Mouse (Mus musculus) Patski (cell line): ENCODE data around the gene Exoc8. TPM values are rescaled to one million over a fixed set of nuclear protein-coding genes. Genes with fewer than 3 reads are reported as not detected.

Source experiments
- ATAC-seq: fragments of 100-300 bp; one replicate; pipeline ENCODE4 v1.8.0; 2021
- CTCF ChIA-PET: fragments of 350-600 bp; sonication (Branson Sonifier 250); formaldehyde crosslinking; loops from one replicate; lab custom pipeline; 2022; ENCODE audit warnings: inconsistent platforms; lab: Charles Lee
- POLR2A ChIA-PET: fragments of 350-600 bp; sonication (Branson Sonifier 250); formaldehyde crosslinking; loops from one replicate; lab custom pipeline; 2022; ENCODE audit warnings: antibody characterized with exemption, inconsistent platforms; lab: Charles Lee
- DNase-seq: peaks from one replicate; pipeline ENCODE4 v3.0.0-alpha.2; 2011; ENCODE audit warnings: low read depth, low spot score
- H3K27me3 ChIP-seq: fragments of 371-371 bp; one replicate; pipeline ENCODE4 v1.5.1; 2021
- CTCF ChIP-seq: fragments of 100-300 bp; IDR thresholded peaks from one replicate; pipeline ENCODE4 v1.5.1; 2021
- in situ Hi-C: fragments of 300-500 bp; cut with MboI; formaldehyde crosslinking; loops from 3 replicates; pipeline ENCODE4 v1.11.1; 2018; ENCODE audit warnings: low pct_unique_long_range_greater_than_20kb, mixed read lengths
- polyA plus RNA-seq: library from polyadenylated mRNA; unstranded; gene quantifications from one replicate; pipeline ENCODE4 v1.2.3, GENCODE M21; 2021

Gene Exoc8
- polyA plus RNA-seq, 1 experiment from 2014 or later: 12.2 TPM

DNA sequence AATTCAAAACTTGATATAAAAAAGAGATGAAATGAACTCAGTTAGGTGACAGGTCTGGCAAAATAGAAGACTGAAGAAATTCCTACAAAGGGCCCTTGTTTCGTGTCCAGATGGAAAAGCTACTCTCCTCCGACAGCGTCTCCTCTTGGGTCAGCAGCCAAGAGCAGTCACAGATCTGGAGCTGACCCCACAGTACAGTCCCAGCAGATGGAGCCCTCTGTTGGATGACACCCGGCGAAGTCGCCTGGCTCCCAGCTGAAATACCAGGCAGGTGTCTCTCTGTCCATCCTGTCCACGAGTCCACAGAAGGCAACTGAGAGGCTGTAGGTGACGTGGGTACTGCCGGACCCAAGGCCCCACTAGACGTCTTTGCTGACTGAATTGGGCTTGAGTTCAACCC is 12.8 kb upstream of the Exoc8 start:
- CTCF ChIA-PET: no interaction called here

DNA sequence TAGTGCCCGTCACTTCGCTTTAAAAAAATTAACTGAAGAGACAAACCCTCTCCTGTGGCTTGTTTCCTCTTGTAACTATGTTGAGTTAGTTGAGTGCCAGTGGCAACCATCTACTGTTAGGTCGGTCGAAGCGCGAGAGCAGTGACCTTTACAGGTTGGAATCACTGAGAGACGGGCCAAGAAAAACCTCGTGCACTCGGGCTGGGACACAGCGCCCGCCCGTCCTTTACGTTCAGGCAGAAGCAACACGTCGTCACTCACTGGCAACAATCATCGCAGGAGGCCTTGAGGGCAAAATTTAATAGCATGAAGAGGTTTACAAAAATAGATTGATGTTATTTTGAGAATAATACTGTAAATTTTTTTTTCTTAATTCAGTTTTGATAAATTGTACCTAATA is 12.4 kb upstream of the Exoc8 start:
- in situ Hi-C loops: no loop called here
- ChIA-PET CTCF (no interaction called here), POLR2A (no interaction called here)
- ATAC-seq (no peak), DNase-seq (no peak)
- no peaks in the 10 kb centered on the region for H3K27me3 ChIP-seq
- TF ChIP-seq CTCF: no peak

More for the DNA sequence above, 12.8 kb upstream of the Exoc8 start:
- POLR2A ChIA-PET: no interaction called here
- DNase-seq: no peak
- ATAC-seq: no peak
- no peaks in the 10 kb centered on the region for H3K27me3 ChIP-seq
- in situ Hi-C loops: no loop called here
- no peak for TF ChIP-seq CTCF

DNA sequence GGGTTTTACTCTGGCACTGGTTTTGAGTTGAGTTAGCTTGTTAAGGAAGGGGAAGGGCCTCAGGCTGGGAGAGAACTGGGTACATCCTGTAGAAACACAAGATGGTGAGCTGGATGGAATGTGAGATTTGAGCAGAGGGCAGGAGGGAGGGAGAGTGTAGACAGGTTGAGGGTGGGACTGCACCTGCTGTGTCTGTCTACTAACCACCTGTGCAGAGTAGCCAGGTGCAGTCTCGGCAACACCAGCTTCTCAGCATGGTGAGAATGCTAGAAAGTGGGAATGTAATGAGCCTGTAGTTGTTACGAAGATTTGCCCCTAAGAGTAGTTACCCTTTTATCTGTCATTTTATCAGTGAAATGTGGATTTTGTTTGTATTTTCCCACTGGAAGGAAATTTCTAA is 8.0 kb upstream of the Exoc8 start:
- in situ Hi-C loops: no loop called here
- DNase-seq (no peak), ATAC-seq (no peak)
- TF ChIP-seq CTCF: no peak
- ChIA-PET POLR2A (interaction anchor here (1.0 kb wide), 1 partner anchor 22 kb away, joined by 3 read pairs; no protein-coding TSS in a partner anchor), CTCF (interaction anchor here (1.1 kb wide), 1 partner anchor 53 kb away, joined by 3 read pairs; no protein-coding TSS in a partner anchor)
- H3K27me3 ChIP-seq: no peaks in the 10 kb centered on the region

- no peaks in the 10 kb centered on the region for H3K27me3 ChIP-seq
Observed at GRCm38 (mm10) chr8:124903198-124903597, 5.7 kb upstream of the Exoc8 start.

GRCm38 (mm10) chr8:124898251-124898905 is 873 bp upstream of the Exoc8 start:
- DNase-seq (no peak), ATAC-seq (no peak)
- in situ Hi-C loops: loop anchor here (5.0 kb wide), 2 partner anchors 54 to 139 kb away; no protein-coding TSS in a partner anchor
- TF ChIP-seq CTCF: no peak
- POLR2A ChIA-PET: interaction anchor here (0.9 to 1.2 kb wide), 2 partner anchors 28 to 50 kb away, joined by 3 to 4 read pairs; no protein-coding TSS in a partner anchor
- CTCF ChIA-PET: no interaction called here
- H3K27me3 ChIP-seq: peaks cover 8% of the 10 kb centered on the region

More at GRCm38 (mm10) chr8:124903198-124903597, 5.7 kb upstream of the Exoc8 start:
- POLR2A ChIA-PET: interaction anchor here (1.1 kb wide), 1 partner anchor 15 kb away, joined by 3 read pairs; no protein-coding TSS in a partner anchor
- ATAC-seq (no peak), DNase-seq (no peak)
- in situ Hi-C loops: no loop called here
- no peak for TF ChIP-seq CTCF
- CTCF ChIA-PET: interaction anchor here (1.2 kb wide), 1 partner anchor 14 kb away, joined by 3 read pairs; no protein-coding TSS in a partner anchor

DNA sequence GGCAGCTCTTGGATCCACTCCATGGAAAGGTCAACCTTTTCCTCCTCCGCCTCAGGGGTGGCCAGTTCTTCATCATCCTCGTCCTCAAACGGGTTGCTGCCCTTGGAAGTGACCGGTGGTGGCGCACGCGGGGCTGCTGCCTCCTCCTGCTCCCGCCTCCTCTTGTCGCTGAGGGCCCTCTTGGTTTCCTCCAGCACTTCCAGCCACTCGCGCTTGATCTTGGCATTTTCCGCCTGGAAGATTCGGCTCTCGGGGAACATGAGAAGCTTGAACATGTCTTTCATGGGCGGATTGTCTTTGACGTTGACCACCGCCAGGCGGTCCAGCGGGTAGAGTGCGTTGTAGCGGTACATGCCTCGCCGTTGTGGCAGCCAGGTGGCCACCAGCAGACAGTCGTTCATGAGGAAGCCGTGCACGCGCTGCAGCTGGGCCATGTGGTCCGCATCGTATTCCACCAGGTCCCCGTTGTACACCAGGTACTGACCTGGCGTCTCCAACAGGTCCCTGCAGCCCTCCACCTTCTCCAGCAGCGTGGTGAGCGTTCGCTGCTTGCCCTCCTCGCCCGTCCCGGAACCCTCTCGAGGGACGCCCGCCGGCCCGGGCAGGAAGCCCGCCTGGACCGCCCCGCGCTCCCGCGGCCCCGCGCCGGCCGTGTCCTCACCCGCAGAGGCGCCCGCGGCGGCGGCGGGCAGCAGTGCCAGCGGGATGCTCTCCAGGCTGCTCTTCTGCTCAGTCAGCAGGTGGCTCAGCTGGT is 696 bp downstream of the Exoc8 start:
- ChIA-PET POLR2A (interaction anchor here (0.8 to 1.5 kb wide), 5 partner anchors 13 to 116 kb away, joined by 3 to 6 read pairs (median 3); partner anchors contain the start of gene Tsnax), CTCF (interaction anchor here (0.8 to 1.3 kb wide), 4 partner anchors 14 to 137 kb away, joined by 3 to 4 read pairs (median 3); no protein-coding TSS in a partner anchor)
- in situ Hi-C loops: loop anchor here (5.0 kb wide), 2 partner anchors 55 to 140 kb away; no protein-coding TSS in a partner anchor
- H3K27me3 ChIP-seq: peaks cover 8% of the 10 kb centered on the region
- TF ChIP-seq CTCF: no peak
- peak; percentile 76 for ATAC-seq
- DNase-seq: peak; percentile 19

GRCm38 (mm10) chr8:124896010-124896631 is 1.4 kb downstream of the Exoc8 start:
- in situ Hi-C loops: loop anchor here (5.0 kb wide), 2 partner anchors 56 to 141 kb away; no protein-coding TSS in a partner anchor

GRCm38 (mm10) chr8:124892596-124892995 is 4.9 kb downstream of the Exoc8 start:
- DNase-seq (no peak), ATAC-seq (no peak)
- in situ Hi-C loops: no loop called here
- POLR2A ChIA-PET: no interaction called here
- CTCF ChIA-PET: no interaction called here
- peaks cover 8% of the 10 kb centered on the region for H3K27me3 ChIP-seq
- TF ChIP-seq CTCF: no peak

More at GRCm38 (mm10) chr8:124896010-124896631, 1.4 kb downstream of the Exoc8 start:
- TF ChIP-seq CTCF: no peak
- POLR2A ChIA-PET: interaction anchor here (0.8 to 1.5 kb wide), 5 partner anchors 13 to 116 kb away, joined by 3 to 6 read pairs (median 3); partner anchors contain the start of gene Tsnax
- CTCF ChIA-PET: interaction anchor here (0.8 to 1.3 kb wide), 5 partner anchors 14 to 138 kb away, joined by 3 to 4 read pairs (median 3); no protein-coding TSS in a partner anchor
- ATAC-seq (no peak), DNase-seq (no peak)
- peaks cover 8% of the 10 kb centered on the region for H3K27me3 ChIP-seq

DNA sequence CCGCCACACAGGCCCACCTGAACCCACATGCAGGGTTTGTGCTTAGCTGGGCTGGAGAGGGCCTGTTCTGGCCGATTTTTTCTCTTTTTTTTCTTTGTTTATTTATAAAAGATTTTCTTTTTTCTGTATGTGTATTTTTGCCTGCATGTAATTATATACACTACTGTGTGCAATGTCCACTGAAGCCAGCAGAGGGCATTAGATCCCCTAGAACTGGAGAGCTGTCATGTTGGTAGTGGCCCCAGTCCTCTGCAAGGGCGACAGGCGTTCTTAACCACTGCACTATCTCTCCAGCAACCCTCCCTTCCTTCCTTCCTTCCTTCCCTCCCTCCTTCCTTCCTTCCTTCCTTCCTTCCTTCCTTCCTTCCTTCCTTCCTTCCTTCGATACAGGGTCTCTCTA is 9.1 kb downstream of the Exoc8 start:
- ChIA-PET CTCF (interaction anchor here (1.3 kb wide), 1 partner anchor 153 kb away, joined by 3 read pairs; no protein-coding TSS in a partner anchor), POLR2A (no interaction called here)

More for the DNA sequence above, 9.1 kb downstream of the Exoc8 start:
- no peak for DNase-seq
- in situ Hi-C loops: no loop called here
- no peak for ATAC-seq
- TF ChIP-seq CTCF: no peak
- no peaks in the 10 kb centered on the region for H3K27me3 ChIP-seq
